Mouse (Mus musculus) olfactory bulb, adult 2 months (tissue): ENCODE measurements around the gene Slc34a2.

Source experiments
- CTCF ChIP-seq: fragments of 200-500 bp; IDR thresholded peaks from 2 replicates; pipeline ENCODE4 v1.5.1; 2012; ENCODE audit warnings: low read depth, mild to moderate bottlenecking, low read length, moderate library complexity; ENCODE audit not compliant: insufficient read depth
- POLR2A ChIP-seq: fragments of 200-500 bp; IDR thresholded peaks from 2 replicates; pipeline ENCODE4 v1.6.1; 2012; ENCODE audit warnings: mild to moderate bottlenecking, low read depth, low read length, moderate library complexity; ENCODE audit not compliant: insufficient read depth

GRCm38 (mm10) chr5:53025276-53025973, 12.5 kb upstream of the Slc34a2 start:
- TF ChIP-seq POLR2A, result no peak
- no peak for TF ChIP-seq CTCF
